Mouse (Mus musculus) heart, embryonic 12.5 days (tissue): ENCODE measurements around the gene Pkn2. TPM values are rescaled to one million over a fixed set of nuclear protein-coding genes. Genes with fewer than 3 reads are reported as not detected.

Source experiments
- ATAC-seq: fragments of 200-750 bp; cut with Nextera tagmentation; 2 replicates; pipeline ENCODE4 v1.8.0; 2017; ENCODE audit warnings: moderate TSS enrichment, moderate library complexity; ENCODE audit not compliant: insufficient number of reproducible peaks, low FRiP score
- H3K27ac ChIP-seq: fragments of 300-500 bp; sonication (generic); 2 replicates; pipeline ENCODE4 v1.5.1; 2016; ENCODE audit warnings: mild to moderate bottlenecking, moderate library complexity; ENCODE audit not compliant: poor library complexity, severe bottlenecking
- H3K27me3 ChIP-seq: fragments of 300-500 bp; sonication (generic); replicated peaks from 2 replicates; pipeline ENCODE4 v1.6.1; 2016; ENCODE audit warnings: mild to moderate bottlenecking, moderate library complexity
- H3K36me3 ChIP-seq: fragments of 300-500 bp; sonication (generic); 2 replicates; pipeline ENCODE4 v1.6.1; 2016; ENCODE audit warnings: mild to moderate bottlenecking, moderate library complexity
- H3K4me1 ChIP-seq: fragments of 300-500 bp; sonication (generic); replicated peaks from 2 replicates; pipeline ENCODE4 v1.6.1; 2016; ENCODE audit warnings: mild to moderate bottlenecking
- H3K4me2 ChIP-seq: fragments of 300-500 bp; sonication (generic); 2 replicates; pipeline ENCODE4 v1.6.1; 2016; ENCODE audit warnings: mild to moderate bottlenecking, moderate library complexity
- H3K4me3 ChIP-seq: fragments of 300-500 bp; sonication (generic); 2 replicates; pipeline ENCODE4 v1.5.1; 2016; ENCODE audit warnings: mild to moderate bottlenecking
- H3K9ac ChIP-seq: fragments of 300-500 bp; sonication (generic); 2 replicates; pipeline ENCODE4 v1.6.1; 2016; ENCODE audit warnings: mild to moderate bottlenecking, moderate library complexity
- H3K9me3 ChIP-seq: fragments of 300-500 bp; sonication (generic); replicated peaks from 2 replicates; pipeline ENCODE4 v1.6.1; 2016; ENCODE audit warnings: mild to moderate bottlenecking, moderate library complexity
- WGBS: fragments of 180-500 bp; shearing (Covaris S2); methylation state at CpG from one replicate; pipeline ENCODE4 v1.1.7; 2016; 5-methylcytosine and 5-hydroxymethylcytosine counted together
- polyA plus RNA-seq: library from polyadenylated mRNA; unstranded; fragments of >200 nt; fragmentation: Nextera tagmentation; extraction: Ambion mirVana; gene quantifications from 2 replicates; pipeline ENCODE4 v1.2.1, GENCODE M21; 2016

Gene Pkn2
- polyA plus RNA-seq, 1 experiment from 2014 or later: 55.7 TPM

DNA sequence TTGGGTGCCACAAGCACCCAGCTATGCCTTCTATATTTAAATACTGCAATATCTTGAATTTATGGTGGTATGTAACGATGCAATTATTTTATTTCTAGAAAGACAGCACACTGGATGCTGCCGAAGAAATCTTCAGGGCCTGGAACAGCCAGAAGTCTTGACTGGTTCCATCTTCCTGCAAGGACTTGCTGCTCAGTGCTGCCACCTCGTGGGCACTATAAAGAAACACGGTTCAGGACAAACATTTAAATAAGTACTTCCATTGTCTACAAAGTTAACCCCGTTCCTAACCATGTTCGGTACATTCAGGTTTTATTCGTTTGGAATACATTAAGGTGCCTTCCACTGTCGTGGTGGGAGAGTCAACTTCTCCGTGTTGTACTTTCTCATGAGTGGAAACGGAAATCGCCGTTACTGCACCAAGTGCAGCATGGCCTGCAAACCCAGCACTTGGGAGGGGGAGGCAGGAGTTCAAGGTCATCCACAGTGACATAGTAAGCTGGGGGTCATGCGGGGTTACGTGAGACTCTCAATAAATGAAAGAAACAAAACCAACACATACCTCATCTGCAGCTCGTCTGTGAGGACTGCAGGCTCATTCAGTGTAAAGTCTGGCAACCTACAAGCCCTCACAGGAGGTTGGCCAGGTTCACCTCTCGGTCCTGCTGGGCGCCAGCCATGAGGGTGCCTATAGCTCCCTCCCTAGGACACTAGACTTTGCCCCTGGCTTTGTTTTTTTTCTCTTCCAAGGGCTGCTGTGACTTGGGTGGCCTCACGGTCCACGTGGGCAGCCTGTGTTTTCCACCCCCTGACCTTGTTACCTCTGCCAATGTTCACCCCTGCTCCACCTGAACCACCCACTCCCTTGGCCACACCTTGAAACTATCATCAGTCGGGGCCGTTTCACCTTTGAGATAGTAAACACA, 137.6 kb downstream of the Pkn2 start:
- H3K4me2 ChIP-seq: no peak overlapping the region
- H3K27me3 ChIP-seq: no peaks in the 10 kb centered on the region
- no peak overlapping the region for H3K27ac ChIP-seq
- ATAC-seq: no peak
- no peaks in the 10 kb centered on the region for H3K9me3 ChIP-seq
- no peak overlapping the region for H3K9ac ChIP-seq
- no peak overlapping the region for H3K4me3 ChIP-seq
- 57% methylated on average over 21 of the region's 21 CpGs for WGBS
- H3K4me1 ChIP-seq: no peaks in the 10 kb centered on the region
- no peaks in the 10 kb centered on the region for H3K36me3 ChIP-seq

Other genes starting within 250 kb of the Pkn2 start
- 8.9 and 10.4 TPM in 2 replicates for gene Kyat3, start 181.0 kb downstream of the Pkn2 start, polyA plus RNA-seq
- gene Gtf2b, start 117.0 kb downstream of the Pkn2 start, polyA plus RNA-seq: 56.6 and 58.4 TPM in 2 replicates